Mouse (Mus musculus) limb, embryonic 12.5 days (tissue): ENCODE measurements around the gene Lrp6. TPM values are rescaled to one million over a fixed set of nuclear protein-coding genes. Genes with fewer than 3 reads are reported as not detected.

ENCODE experiments used
- ATAC-seq: fragments of 200-750 bp; cut with Nextera tagmentation; 2 replicates; pipeline ENCODE4 v1.8.0; 2017; ENCODE audit warnings: low read depth, moderate TSS enrichment; ENCODE audit not compliant: insufficient number of reproducible peaks, insufficient read depth, low FRiP score, low TSS enrichment
- H3K27ac ChIP-seq: fragments of 300-500 bp; sonication (generic); 2 replicates; pipeline ENCODE4 v1.5.1; 2016; ENCODE audit warnings: mild to moderate bottlenecking, moderate library complexity
- H3K27me3 ChIP-seq: fragments of 300-500 bp; sonication (generic); 2 replicates; pipeline ENCODE4 v1.6.1; 2016; ENCODE audit warnings: mild to moderate bottlenecking, moderate library complexity
- H3K36me3 ChIP-seq: fragments of 300-500 bp; sonication (generic); 2 replicates; pipeline ENCODE4 v1.6.1; 2016; ENCODE audit warnings: mild to moderate bottlenecking, moderate library complexity
- H3K4me1 ChIP-seq: fragments of 300-500 bp; sonication (generic); replicated peaks from 2 replicates; pipeline ENCODE4 v1.6.1; 2016
- H3K4me2 ChIP-seq: fragments of 300-500 bp; sonication (generic); 2 replicates; pipeline ENCODE4 v1.6.1; 2016; ENCODE audit warnings: mild to moderate bottlenecking, moderate library complexity
- H3K4me3 ChIP-seq: fragments of 300-500 bp; sonication (generic); replicated peaks from 2 replicates; pipeline ENCODE4 v1.5.1; 2016; ENCODE audit warnings: mild to moderate bottlenecking
- H3K9ac ChIP-seq: fragments of 300-500 bp; sonication (generic); replicated peaks from 2 replicates; pipeline ENCODE4 v1.6.1; 2016; ENCODE audit warnings: mild to moderate bottlenecking, moderate library complexity
- H3K9me3 ChIP-seq: fragments of 300-500 bp; sonication (generic); 2 replicates; pipeline ENCODE4 v1.6.1; 2016; ENCODE audit warnings: mild to moderate bottlenecking, moderate library complexity
- WGBS: fragments of 180-500 bp; shearing (Covaris S2); methylation state at CpG from one replicate; pipeline ENCODE4 v1.1.7; 2016; 5-methylcytosine and 5-hydroxymethylcytosine counted together
- polyA plus RNA-seq: library from polyadenylated mRNA; unstranded; fragments of >200 nt; fragmentation: Nextera tagmentation; extraction: Ambion mirVana; gene quantifications from 2 replicates; pipeline ENCODE4 v1.2.1, GENCODE M21; 2016

Lrp6 gene
- polyA plus RNA-seq, 1 experiment from 2014 or later = 40.8 TPM

GRCm38 (mm10) chr6:134513011-134513410 lies 53.8 kb downstream of the Lrp6 start:
- no peak overlapping the region for H3K9ac ChIP-seq
- H3K36me3 ChIP-seq = peaks cover 7% of the 10 kb centered on the region; the same call in 1 of the 2 replicates
- WGBS = 84% methylated on average over 6 of the region's 6 CpGs
- H3K4me1 ChIP-seq = peaks cover 51% of the 10 kb centered on the region
- no peaks in the 10 kb centered on the region for H3K9me3 ChIP-seq
- ATAC-seq = no peak
- no peak overlapping the region for H3K27ac ChIP-seq
- no peak overlapping the region for H3K4me2 ChIP-seq
- no peak overlapping the region for H3K4me3 ChIP-seq
- no peaks in the 10 kb centered on the region for H3K27me3 ChIP-seq

- no peak overlapping the region for H3K4me3 ChIP-seq
- H3K9ac ChIP-seq = no peak overlapping the region
- no peaks in the 10 kb centered on the region for H3K27me3 ChIP-seq
- peaks cover 10% of the 10 kb centered on the region for H3K36me3 ChIP-seq
- WGBS = 51% methylated on average over 2 of the region's 2 CpGs
- H3K9me3 ChIP-seq = no peaks in the 10 kb centered on the region
- no peak overlapping the region for H3K27ac ChIP-seq
- peaks cover 49% of the 10 kb centered on the region for H3K4me1 ChIP-seq
- no peak overlapping the region for H3K4me2 ChIP-seq
- no peak for ATAC-seq
Observed at GRCm38 (mm10) chr6:134512478-134512877, 54.3 kb downstream of the Lrp6 start.

GRCm38 (mm10) chr6:134511118-134511517 lies 55.6 kb downstream of the Lrp6 start:
- Histone ChIP-seq H3K4me1 (peaks cover 40% of the 10 kb centered on the region), H3K27me3 (no peaks in the 10 kb centered on the region), H3K36me3 (peaks cover 24% of the 10 kb centered on the region), H3K9ac (no peak overlapping the region), H3K9me3 (no peaks in the 10 kb centered on the region), H3K4me3 (no peak overlapping the region), H3K27ac (no peak overlapping the region), H3K4me2 (no peak overlapping the region)
- no peak for ATAC-seq

GRCm38 (mm10) chr6:134510280-134510679 lies 56.5 kb downstream of the Lrp6 start:
- 0 out of 2 replicates have a peak overlapping the region, but pooled peaks have one; percentile 29 for H3K27ac ChIP-seq
- no peaks in the 10 kb centered on the region for H3K27me3 ChIP-seq
- H3K9ac ChIP-seq = no peak overlapping the region
- 0 out of 2 replicates have a peak overlapping the region, but pooled peaks have one; percentile 4 for H3K4me2 ChIP-seq
- peaks cover 40% of the 10 kb centered on the region for H3K4me1 ChIP-seq
- peaks cover 32% of the 10 kb centered on the region for H3K36me3 ChIP-seq
- H3K9me3 ChIP-seq = no peaks in the 10 kb centered on the region
- H3K4me3 ChIP-seq = no peak overlapping the region
- 45% methylated on average over 2 of the region's 2 CpGs for WGBS
- no peak for ATAC-seq

- H3K36me3 ChIP-seq = peaks cover 35% of the 10 kb centered on the region
- no peaks in the 10 kb centered on the region for H3K9me3 ChIP-seq
- 0 out of 2 replicates have a peak overlapping the region, but pooled peaks have one; percentile 29 for H3K27ac ChIP-seq
- WGBS = 35% methylated on average over 10 of the region's 10 CpGs
- H3K4me2 ChIP-seq = 0 out of 2 replicates have a peak overlapping the region, but pooled peaks have one; percentile 4
- H3K9ac ChIP-seq = no peak overlapping the region
- ATAC-seq = no peak
- H3K4me3 ChIP-seq = no peak overlapping the region
- no peaks in the 10 kb centered on the region for H3K27me3 ChIP-seq
- peaks cover 45% of the 10 kb centered on the region for H3K4me1 ChIP-seq
Observed at GRCm38 (mm10) chr6:134509731-134510226, 57.0 kb downstream of the Lrp6 start.

- Histone ChIP-seq H3K4me3 (no peak overlapping the region), H3K27me3 (no peaks in the 10 kb centered on the region), H3K4me2 (no peak overlapping the region), H3K9ac (no peak overlapping the region), H3K27ac (no peak overlapping the region), H3K9me3 (no peaks in the 10 kb centered on the region), H3K36me3 (peaks cover 49% of the 10 kb centered on the region), H3K4me1 (peaks cover 45% of the 10 kb centered on the region)
- 14% methylated on average over 4 of the region's 4 CpGs for WGBS
- peak; percentile 84 for ATAC-seq
Observed at GRCm38 (mm10) chr6:134504866-134505265, 61.9 kb downstream of the Lrp6 start.

- Histone ChIP-seq H3K9ac (no peak overlapping the region), H3K36me3 (peaks cover 60% of the 10 kb centered on the region), H3K9me3 (no peaks in the 10 kb centered on the region), H3K4me3 (no peak overlapping the region), H3K4me1 (peaks cover 41% of the 10 kb centered on the region), H3K27me3 (no peaks in the 10 kb centered on the region), H3K4me2 (no peak overlapping the region), H3K27ac (no peak overlapping the region)
- no peak for ATAC-seq
- 70% methylated on average over 7 of the region's 7 CpGs for WGBS
Observed at GRCm38 (mm10) chr6:134502335-134502734, 64.4 kb downstream of the Lrp6 start.

- Histone ChIP-seq H3K36me3 (peaks cover 46% of the 10 kb centered on the region), H3K9ac (no peak overlapping the region), H3K27me3 (no peaks in the 10 kb centered on the region), H3K9me3 (no peaks in the 10 kb centered on the region), H3K4me3 (no peak overlapping the region), H3K4me2 (no peak overlapping the region), H3K27ac (no peak overlapping the region), H3K4me1 (peaks cover 34% of the 10 kb centered on the region)
- no peak for ATAC-seq
- WGBS = 60% methylated on average over 10 of the region's 10 CpGs
Observed at GRCm38 (mm10) chr6:134500381-134501162, 66.2 kb downstream of the Lrp6 start.

- Histone ChIP-seq H3K4me2 (no peak overlapping the region), H3K27ac (no peak overlapping the region), H3K36me3 (peaks cover 38% of the 10 kb centered on the region), H3K27me3 (no peaks in the 10 kb centered on the region), H3K9ac (no peak overlapping the region), H3K9me3 (no peaks in the 10 kb centered on the region), H3K4me1 (peaks cover 28% of the 10 kb centered on the region), H3K4me3 (no peak overlapping the region)
- no peak for ATAC-seq
- WGBS = 82% methylated on average over 2 of the region's 2 CpGs
Observed at GRCm38 (mm10) chr6:134499089-134499488, 67.7 kb downstream of the Lrp6 start.

GRCm38 (mm10) chr6:134498518-134498917 lies 68.2 kb downstream of the Lrp6 start:
- no peak for ATAC-seq
- no peak overlapping the region for H3K4me3 ChIP-seq
- no peak overlapping the region for H3K9ac ChIP-seq
- peaks cover 32% of the 10 kb centered on the region for H3K36me3 ChIP-seq
- H3K9me3 ChIP-seq = no peaks in the 10 kb centered on the region
- H3K4me1 ChIP-seq = peaks cover 23% of the 10 kb centered on the region
- no peaks in the 10 kb centered on the region for H3K27me3 ChIP-seq
- H3K4me2 ChIP-seq = no peak overlapping the region
- H3K27ac ChIP-seq = no peak overlapping the region

GRCm38 (mm10) chr6:134494828-134495698 lies 71.7 kb downstream of the Lrp6 start:
- Histone ChIP-seq H3K36me3 (peaks cover 24% of the 10 kb centered on the region), H3K4me1 (peaks cover 6% of the 10 kb centered on the region; the same call in 1 of the 2 replicates), H3K27me3 (no peaks in the 10 kb centered on the region), H3K4me3 (no peak overlapping the region), H3K9ac (no peak overlapping the region), H3K4me2 (no peak overlapping the region), H3K27ac (no peak overlapping the region), H3K9me3 (no peaks in the 10 kb centered on the region)
- no peak for ATAC-seq
- WGBS = 82% methylated on average over 8 of the region's 8 CpGs
